Mouse (Mus musculus) ovary, adult 10 weeks (tissue): Measurements from ENCODE around the gene 8030411F24Rik. TPM values are rescaled to one million over a fixed set of nuclear protein-coding genes. Genes with fewer than 3 reads are reported as not detected.

Experiments used
- polyA plus RNA-seq: library from polyadenylated mRNA; stranded (reverse); fragments of 350-450 nt; fragmentation: Illumina TruSeq; extraction: RNeasy Lipid Tissue Mini Kit (QIAGEN cat#74804); gene quantifications from one replicate; pipeline ENCODE4 v1.2.3, GENCODE M21; 2014

8030411F24Rik gene
- not detected for polyA plus RNA-seq

GRCm38 (mm10) chr2:148781709-148782108 is at the start of gene 8030411F24Rik:
8030411F24Rik (plus strand) TSS chr2:148782009.

DNA sequence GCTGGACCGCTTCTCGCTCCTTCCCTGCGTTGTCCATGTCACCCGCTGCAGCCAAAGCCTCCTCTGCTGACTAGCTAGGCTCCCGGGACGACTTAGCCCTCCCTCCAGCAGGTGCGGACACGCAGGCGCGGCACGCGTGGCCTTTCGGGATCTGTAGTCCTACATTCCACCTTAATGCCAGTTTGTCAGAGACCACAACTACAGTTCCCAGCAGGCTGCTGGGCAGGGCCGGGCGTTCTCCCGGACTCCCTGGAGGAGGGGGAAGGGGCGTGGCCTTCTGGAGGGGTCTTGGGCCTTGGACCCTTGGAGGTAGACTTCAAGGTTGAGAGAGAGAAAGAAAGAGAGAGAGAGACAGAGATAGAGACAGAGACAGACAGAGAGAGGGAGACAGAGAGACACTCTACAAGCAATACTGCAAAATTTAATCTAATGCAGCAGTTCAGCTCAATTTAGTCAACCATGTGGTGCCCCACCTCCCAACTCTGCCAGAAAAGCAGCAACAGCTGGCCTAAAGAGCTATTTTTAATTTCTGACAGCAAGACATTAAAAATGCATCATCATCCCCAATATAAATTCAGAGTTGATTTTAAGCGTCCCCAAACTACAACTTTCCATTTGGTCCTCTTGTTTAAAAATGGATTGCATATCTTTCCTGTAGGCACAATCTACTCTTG is 49.3 kb upstream of the 8030411F24Rik start, which contains the start of gene Napb:
TSS of gene Napb (minus strand) at position 141 of the 674 bp plus-strand sequence.

DNA sequence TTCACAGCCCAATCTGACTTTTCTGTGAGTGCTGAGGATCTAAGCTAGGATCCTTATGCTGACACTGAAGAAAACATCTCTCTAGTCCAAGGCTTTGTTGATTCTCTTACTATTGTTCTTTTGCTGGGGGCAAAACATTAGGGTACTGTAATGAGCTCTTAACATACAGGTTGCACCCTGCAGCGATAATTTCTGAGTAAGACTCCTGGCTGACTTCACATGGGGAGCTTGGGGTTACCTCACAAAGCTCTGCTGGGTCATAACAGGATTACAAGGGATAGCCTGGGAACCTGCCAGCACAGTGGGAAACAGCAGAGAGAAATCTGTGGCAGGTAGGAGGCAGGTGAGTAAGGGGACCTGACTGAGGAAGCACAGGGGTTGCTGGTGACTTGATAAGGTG is 31.8 kb upstream of the 8030411F24Rik start, which contains the start of gene Cstl1:
TSS of gene Cstl1 (plus strand) at position 301 of the 400 bp plus-strand sequence.

GRCm38 (mm10) chr2:148771397-148771796 is 10.4 kb upstream of the 8030411F24Rik start, which contains the start of gene Cst11:
Cst11 (minus strand) TSS chr2:148771497.

DNA sequence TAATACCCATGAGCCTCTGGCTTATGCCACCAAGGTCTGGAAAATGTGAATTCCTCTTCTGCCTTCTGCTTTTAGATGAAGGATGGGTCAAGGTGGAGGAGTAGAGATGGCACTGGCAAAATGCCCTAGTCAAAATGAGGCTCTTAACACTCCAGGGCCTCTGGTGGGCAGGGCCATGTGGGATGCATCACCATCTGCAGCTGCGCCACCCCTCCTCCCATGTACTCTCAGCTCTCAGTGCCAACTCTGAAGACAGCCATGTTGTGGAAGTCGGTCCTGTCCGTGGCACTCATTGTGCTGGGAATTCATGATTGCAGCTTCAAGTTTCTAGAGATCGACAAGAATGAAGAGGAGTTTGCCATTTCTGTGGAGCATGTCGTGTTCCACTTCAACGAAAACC is 7.3 kb downstream of the 8030411F24Rik start, which contains the start of gene Cst12:
TSS of gene Cst12 (plus strand) at position 220 of the 400 bp plus-strand sequence.

GRCm38 (mm10) chr2:148798485-148798884 is 16.7 kb downstream of the 8030411F24Rik start, which contains the start of gene Cst8:
Cst8 (plus strand) TSS chr2:148798785.

GRCm38 (mm10) chr2:148819909-148820308 is 38.1 kb downstream of the 8030411F24Rik start, which contains the start of gene Cst13:
Cst13 (plus strand) TSS chr2:148820081.

DNA sequence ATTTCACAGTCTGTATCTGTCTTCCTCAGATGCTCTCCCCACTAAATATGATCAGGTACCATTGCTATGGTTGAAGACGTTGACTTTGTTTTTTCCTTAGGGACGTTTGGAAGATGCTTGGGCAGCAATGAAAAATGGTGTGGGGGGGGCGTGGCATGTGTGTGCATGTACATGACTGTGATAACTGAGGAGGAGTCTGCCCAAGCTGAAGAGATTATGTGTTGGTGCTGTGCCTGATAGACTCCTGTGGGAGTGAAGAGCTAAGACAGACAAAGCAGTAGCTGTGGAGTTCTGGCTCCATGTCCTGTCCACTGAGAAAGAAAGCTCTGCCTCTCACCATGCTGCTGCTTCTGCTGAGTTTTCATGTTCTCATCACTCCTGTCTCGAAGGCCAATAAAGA is 53.1 kb downstream of the 8030411F24Rik start, which contains the start of gene Cst9:
TSS of gene Cst9 (plus strand) at position 236 of the 400 bp plus-strand sequence.

Other genes with a start within 250 kb of the 8030411F24Rik start
- gene Nxt1, start 109.4 kb upstream of the 8030411F24Rik start, polyA plus RNA-seq, result 9.3 TPM
- gene Gzf1, start 101.0 kb upstream of the 8030411F24Rik start, polyA plus RNA-seq, result 39.9 TPM
- 4.6 TPM for gene Napb, start 49.5 kb upstream of the 8030411F24Rik start, polyA plus RNA-seq
- not detected for gene Cstl1, start 31.7 kb upstream of the 8030411F24Rik start, polyA plus RNA-seq
- gene Cst11, start 10.5 kb upstream of the 8030411F24Rik start, polyA plus RNA-seq, result not detected
- 47.0 TPM for gene Cst12, start 7.4 kb downstream of the 8030411F24Rik start, polyA plus RNA-seq
- 150 TPM for gene Cst8, start 16.8 kb downstream of the 8030411F24Rik start, polyA plus RNA-seq
- gene Cst13, start 38.1 kb downstream of the 8030411F24Rik start, polyA plus RNA-seq, result not detected
- 0.83 TPM for gene Cst9, start 53.1 kb downstream of the 8030411F24Rik start, polyA plus RNA-seq
- gene 9230104L09Rik, start 83.0 kb downstream of the 8030411F24Rik start, polyA plus RNA-seq, result 6.6 TPM
- 20.3 TPM for gene Cst3, start 93.7 kb downstream of the 8030411F24Rik start, polyA plus RNA-seq
- gene Gm1330, start 221.2 kb downstream of the 8030411F24Rik start, polyA plus RNA-seq, result not detected
- not detected for gene Gm10750, start 235.2 kb downstream of the 8030411F24Rik start, polyA plus RNA-seq